Comparison of ENCODE assay signal across 18 mouse cellular contexts in the genomic region with DNA sequence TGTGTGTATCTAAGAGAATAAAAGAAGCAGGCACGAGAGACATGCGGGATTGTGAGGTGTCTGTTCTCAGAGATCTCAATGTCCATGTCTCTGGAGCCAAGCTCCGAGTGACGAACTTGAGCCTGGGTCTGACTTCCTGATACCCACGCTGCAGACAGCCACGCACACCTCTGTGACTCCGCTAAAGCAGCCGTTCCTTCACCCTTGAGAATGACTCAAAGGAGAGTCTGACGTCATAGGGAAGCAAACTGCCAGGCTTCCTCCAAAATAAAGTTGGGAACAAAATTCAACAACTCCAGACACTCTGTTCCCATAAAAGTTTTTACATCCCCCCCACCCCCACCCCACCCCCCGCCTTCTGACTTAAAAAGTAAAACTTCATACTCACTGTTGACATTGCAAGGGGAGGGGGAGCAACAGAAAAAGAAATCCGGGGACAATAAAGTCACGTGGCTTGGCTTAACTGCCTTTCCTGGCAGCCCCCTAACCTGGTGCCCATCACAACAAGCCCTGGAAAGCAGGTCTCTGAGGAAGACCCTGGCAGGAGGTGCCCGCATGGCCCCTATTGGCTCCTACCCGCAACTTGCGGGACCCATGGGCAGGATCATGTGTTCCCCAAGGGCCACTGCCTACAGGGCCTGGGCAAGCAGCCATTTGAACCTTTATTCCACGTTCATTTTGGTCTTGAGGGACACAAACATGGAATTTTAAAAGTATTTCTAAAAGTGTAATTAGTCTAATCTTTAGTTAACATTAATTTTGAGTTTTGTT. TPM values are rescaled to one million over a fixed set of nuclear protein-coding genes. Genes with fewer than 3 reads are reported as not detected.
DNase-seq lines count a peak whose midpoint lies in the region; ATAC-seq and TF ChIP-seq lines count a peak whose summit lies in the region.
"Had no signal": no experiment of that assay in that cellular context is flagged by ENCODE, and none has a peak within 500 bp of the region (broad histone marks: within the 10 kb centered on the region; RNA-seq: fewer than 3 reads in every experiment).

No protein-coding gene starts in this region.

- no peak overlapping the region for H3K9ac ChIP-seq in intestine, embryonic 14.5 days (ENCODE audit: low read length)
- H3K9ac ChIP-seq in intestine, postnatal 0 days (ENCODE audit: low read depth, low read length): no peak overlapping the region
- no peak overlapping the region for H3K9ac ChIP-seq in heart, embryonic 15.5 days
- H3K9ac ChIP-seq: liver, embryonic 13.5 days had no signal

- H3K36me3 ChIP-seq in intestine, embryonic 14.5 days (ENCODE audit: control insufficient read depth, insufficient read depth, low read length): no peaks in the 10 kb centered on the region
- H3K36me3 ChIP-seq in intestine, postnatal 0 days (ENCODE audit: control insufficient read depth, insufficient read depth): no peaks in the 10 kb centered on the region
- H3K36me3 ChIP-seq in heart, embryonic 10.5 days: peaks cover 12% of the 10 kb centered on the region
- H3K36me3 ChIP-seq in heart, embryonic 15.5 days: peaks cover 5% of the 10 kb centered on the region; the same call in 1 of the 2 replicates
- no peaks in the 10 kb centered on the region for H3K36me3 ChIP-seq in forebrain, embryonic 10.5 days (replicated peaks)
- H3K36me3 ChIP-seq: hindbrain, embryonic 13.5 days; liver, embryonic 13.5 days had no signal

- DNase-seq in intestine, embryonic 14.5 days (ENCODE audit: low spot score): peak; percentile 45
- no peak for DNase-seq in heart, embryonic 10.5 days (ENCODE audit: low spot score)
- DNase-seq in lung, postnatal 36 days: peak; percentile 61
- no peak for DNase-seq in forebrain, embryonic 10.5 days (ENCODE audit: extremely low spot score, low spot score)
- DNase-seq in kidney, postnatal 25 days: no peak
- DNase-seq: cerebellum, adult 11-12 months; embryo, embryonic 11 days; kidney, adult 8-10 months; liver, embryonic 13.5 days; right cerebral cortex, postnatal 25 days; thymus, postnatal 36 days had no signal

- no peak overlapping the region for H3K4me2 ChIP-seq in intestine, embryonic 14.5 days (ENCODE audit: low read length)
- no peak overlapping the region for H3K4me2 ChIP-seq in intestine, postnatal 0 days (replicated peaks; ENCODE audit: low read depth)
- H3K4me2 ChIP-seq in heart, embryonic 15.5 days: peak overlapping the region; percentile 6

- no peak for ATAC-seq in intestine, embryonic 14.5 days (replicated peaks; ENCODE audit: low FRiP score, low TSS enrichment, low read depth)
- ATAC-seq in intestine, postnatal 0 days: no peak
- ATAC-seq in heart, embryonic 15.5 days (replicated peaks; ENCODE audit: insufficient number of reproducible peaks, insufficient read depth, low FRiP score, low read depth): 0 out of 2 replicates have a peak, but pooled peaks have one; percentile 24
- ATAC-seq: Patski had no signal

- H3K27ac ChIP-seq in intestine, embryonic 14.5 days (ENCODE audit: low read depth): no peak overlapping the region
- no peak overlapping the region for H3K27ac ChIP-seq in intestine, postnatal 0 days (ENCODE audit: low read depth, low read length)
- peak overlapping the region; percentile 53 for H3K27ac ChIP-seq in heart, embryonic 10.5 days
- peak overlapping the region; percentile 46 for H3K27ac ChIP-seq in heart, embryonic 15.5 days
- H3K27ac ChIP-seq in forebrain, embryonic 10.5 days: no peak overlapping the region
- H3K27ac ChIP-seq: liver, embryonic 13.5 days had no signal

- no peak for TF ChIP-seq CTCF in intestine, postnatal 0 days (IDR thresholded peaks at IDR 0.05; ENCODE audit: low read depth)

- 77% methylated on average over 16 of the region's 16 CpGs for WGBS in intestine, embryonic 14.5 days
- 67% methylated on average over 16 of the region's 16 CpGs for WGBS in intestine, postnatal 0 days
- WGBS in heart, embryonic 10.5 days: 59% methylated on average over 16 of the region's 16 CpGs
- WGBS in heart, embryonic 15.5 days: 55% methylated on average over 16 of the region's 16 CpGs
- WGBS in forebrain, embryonic 10.5 days: 84% methylated on average over 16 of the region's 16 CpGs

- H3K4me1 ChIP-seq in intestine, embryonic 14.5 days (replicated peaks; ENCODE audit: control insufficient read depth, insufficient read depth, low read length): 0 out of 2 replicates have a peak, but pooled peaks cover 2% of the 10 kb centered on the region
- H3K4me1 ChIP-seq in intestine, postnatal 0 days (replicated peaks; ENCODE audit: control insufficient read depth, insufficient read depth, low read length): no peaks in the 10 kb centered on the region
- H3K4me1 ChIP-seq in heart, embryonic 10.5 days: peaks cover 62% of the 10 kb centered on the region
- H3K4me1 ChIP-seq in heart, embryonic 15.5 days (replicated peaks): peaks cover 62% of the 10 kb centered on the region
- peaks cover 21% of the 10 kb centered on the region for H3K4me1 ChIP-seq in forebrain, embryonic 10.5 days

- no peaks in the 10 kb centered on the region for H3K9me3 ChIP-seq in intestine, embryonic 14.5 days (ENCODE audit: control insufficient read depth, low read length)
- no peaks in the 10 kb centered on the region for H3K9me3 ChIP-seq in intestine, postnatal 0 days (ENCODE audit: control insufficient read depth)
- no peaks in the 10 kb centered on the region for H3K9me3 ChIP-seq in heart, embryonic 10.5 days
- H3K9me3 ChIP-seq in heart, embryonic 15.5 days (replicated peaks): no peaks in the 10 kb centered on the region
- H3K9me3 ChIP-seq in forebrain, embryonic 10.5 days: no peaks in the 10 kb centered on the region
- H3K9me3 ChIP-seq: hindbrain, embryonic 13.5 days; liver, embryonic 13.5 days; megakaryocyte, embryonic 14.5 days had no signal

- no peak overlapping the region for H3K4me3 ChIP-seq in intestine, embryonic 14.5 days (ENCODE audit: low read depth, low read length)
- H3K4me3 ChIP-seq in intestine, postnatal 0 days (ENCODE audit: low read depth, low read length): no peak overlapping the region
- 0 out of 2 replicates have a peak overlapping the region, but pooled peaks have one; percentile 2 for H3K4me3 ChIP-seq in heart, embryonic 10.5 days
- H3K4me3 ChIP-seq in heart, embryonic 15.5 days: no peak overlapping the region
- no peak overlapping the region for H3K4me3 ChIP-seq in forebrain, embryonic 10.5 days
- H3K4me3 ChIP-seq: erythroblast, embryonic 14.5 days; hindbrain, embryonic 13.5 days; liver, embryonic 13.5 days; megakaryocyte, embryonic 14.5 days had no signal

- H3K27me3 ChIP-seq in intestine, embryonic 14.5 days (replicated peaks; ENCODE audit: control insufficient read depth, insufficient read depth, low read length): no peaks in the 10 kb centered on the region
- H3K27me3 ChIP-seq in intestine, postnatal 0 days (replicated peaks; ENCODE audit: control insufficient read depth, insufficient read depth, low read length): no peaks in the 10 kb centered on the region
- no peaks in the 10 kb centered on the region for H3K27me3 ChIP-seq in heart, embryonic 10.5 days (ENCODE audit: insufficient read depth, poor library complexity, severe bottlenecking)
- H3K27me3 ChIP-seq in heart, embryonic 15.5 days: no peaks in the 10 kb centered on the region
- no peaks in the 10 kb centered on the region for H3K27me3 ChIP-seq in forebrain, embryonic 10.5 days (ENCODE audit: poor library complexity, severe bottlenecking)
- H3K27me3 ChIP-seq: CH12.LX; hindbrain, embryonic 13.5 days; Patski had no signal

RNA-seq across cellular contexts. Expression of gene Arhgap31, which starts 12.5 kb away (rescaled TPM):
- polyA plus RNA-seq in intestine, embryonic 14.5 days (2014; fragmentation: Nextera tagmentation; extraction: Ambion mirVana): 10.9 and 11.7 TPM in 2 replicates
- polyA plus RNA-seq in intestine, postnatal 0 days (2015; fragmentation: Nextera tagmentation; extraction: Ambion mirVana): 2.8 and 3.1 TPM in 2 replicates
- 27.7 and 37.4 TPM in 2 replicates for polyA plus RNA-seq in heart, embryonic 10.5 days (2016; fragmentation: Nextera tagmentation; extraction: Ambion mirVana)
- 36.1 and 36.5 TPM in 2 replicates for polyA plus RNA-seq in heart, embryonic 15.5 days (2015; fragmentation: Nextera tagmentation; extraction: Ambion mirVana)
- 7.3 and 7.4 TPM in 2 replicates for polyA plus RNA-seq in forebrain, embryonic 10.5 days (2016; fragmentation: Nextera tagmentation; extraction: Ambion mirVana)

RNA-seq across cellular contexts. Expression of gene B4galt4, which starts 41.5 kb away (rescaled TPM):
- polyA plus RNA-seq in intestine, embryonic 14.5 days (2014; fragmentation: Nextera tagmentation; extraction: Ambion mirVana): 30.6 and 34.4 TPM in 2 replicates
- polyA plus RNA-seq in intestine, postnatal 0 days (2015; fragmentation: Nextera tagmentation; extraction: Ambion mirVana): 21.2 and 23.5 TPM in 2 replicates
- 28.5 and 34.6 TPM in 2 replicates for polyA plus RNA-seq in heart, embryonic 10.5 days (2016; fragmentation: Nextera tagmentation; extraction: Ambion mirVana)
- 21.9 and 24.9 TPM in 2 replicates for polyA plus RNA-seq in heart, embryonic 15.5 days (2015; fragmentation: Nextera tagmentation; extraction: Ambion mirVana)
- 27.1 and 27.8 TPM in 2 replicates for polyA plus RNA-seq in forebrain, embryonic 10.5 days (2016; fragmentation: Nextera tagmentation; extraction: Ambion mirVana)
- polyA plus RNA-seq: erythroblast, embryonic 14.5 days had no signal

Comparison
In these comparisons a context has a peak if more than half of its experiments do, and no peak if none do; other contexts are left out.
1. DNase-seq: peak in intestine, embryonic 14.5 days (single experiment) and lung, postnatal 36 days (single experiment); none in heart, embryonic 10.5 days (single experiment), forebrain, embryonic 10.5 days (single experiment) and kidney, postnatal 25 days (0 of 2).
2. H3K27ac ChIP-seq: peak in heart, embryonic 10.5 days (single experiment) and heart, embryonic 15.5 days (single experiment); none in intestine, embryonic 14.5 days (single experiment), intestine, postnatal 0 days (single experiment) and forebrain, embryonic 10.5 days (single experiment).